ENCODE assay signal across 8 mouse cellular contexts in genomic region chr5:108448785-108449668, GRCm38 (mm10). TPM values are rescaled to one million over a fixed set of nuclear protein-coding genes. Genes with fewer than 3 reads are reported as not detected.
DNase-seq lines count a peak whose midpoint lies in the region; ATAC-seq and TF ChIP-seq lines count a peak whose summit lies in the region.

Mfsd7a (minus strand) TSS chr5:108448891.

- DNase-seq in spleen, adult 2 months (ENCODE audit: low read depth in 1 of 2, low spot score in 2 of 2), result no peak
- DNase-seq in spleen, adult 18-20 months, result no peak
- peak; percentile 85 for DNase-seq in kidney, postnatal 10 days
- DNase-seq in lung, postnatal 4 days, result peak; percentile 80 to 85
- peak; percentile 45 for DNase-seq in skeletal muscle tissue, adult 2 months (ENCODE audit: low read depth, low spot score)
- DNase-seq in frontal cortex, postnatal 14 days (ENCODE audit: low spot score in 2 of 2), result no peak

- H3K36me3 ChIP-seq in spleen, adult 2 months (ENCODE audit: control insufficient read depth, insufficient read depth, low read length), result no peaks in the 10 kb centered on the region
- no peaks in the 10 kb centered on the region for H3K36me3 ChIP-seq in erythroblast, embryonic 14.5 days (ENCODE audit: control insufficient read depth)
- no peaks in the 10 kb centered on the region for H3K36me3 ChIP-seq in heart, embryonic 14.5 days (ENCODE audit: control insufficient read depth, insufficient read depth, low read length)

- peak within 1 kb of the TSS; percentile 65 for H3K9ac ChIP-seq in heart, embryonic 14.5 days (ENCODE audit: low read length)

- TF ChIP-seq CTCF in spleen, adult 2 months (IDR thresholded peaks at IDR 0.05; ENCODE audit: extremely low read depth, insufficient read depth, insufficient read length, insufficient replicate concordance), result no peak

- peak; percentile 89 for ATAC-seq in heart, embryonic 14.5 days (ENCODE audit: insufficient number of reproducible peaks, insufficient read depth, low FRiP score, low read depth)

- peak within 1 kb of the TSS; percentile 10; the same call in 1 of the 2 replicates for H3K4me3 ChIP-seq in spleen, adult 2 months (ENCODE audit: extremely low read depth, insufficient read depth, insufficient read length)
- H3K4me3 ChIP-seq in erythroblast, embryonic 14.5 days (replicated peaks), result peak within 1 kb of the TSS; percentile 60
- H3K4me3 ChIP-seq in heart, embryonic 14.5 days (ENCODE audit: control insufficient read depth in 1 of 2, insufficient read depth in 1 of 2, low read depth in 1 of 2, low read length in 2 of 2), result peak within 1 kb of the TSS; percentile 43 to 45

- no peaks in the 10 kb centered on the region for H3K9me3 ChIP-seq in erythroblast, embryonic 14.5 days (ENCODE audit: control insufficient read depth, low read length)
- H3K9me3 ChIP-seq in heart, embryonic 14.5 days (ENCODE audit: control insufficient read depth, low read length), result no peaks in the 10 kb centered on the region

- WGBS in spleen, adult 2 months, result 27% methylated on average over 24 of the region's 24 CpGs
- WGBS in heart, embryonic 14.5 days, result 6% methylated on average over 24 of the region's 24 CpGs

- no peaks in the 10 kb centered on the region for H3K27me3 ChIP-seq in spleen, adult 2 months (ENCODE audit: control insufficient read depth, insufficient read depth, low read length)
- peaks cover 6% of the 10 kb centered on the region for H3K27me3 ChIP-seq in erythroblast, embryonic 14.5 days (ENCODE audit: control insufficient read depth)
- no peaks in the 10 kb centered on the region for H3K27me3 ChIP-seq in heart, embryonic 14.5 days (ENCODE audit: control insufficient read depth, insufficient read depth, low read length)

- TF ChIP-seq POLR2A in spleen, adult 2 months (IDR thresholded peaks at IDR 0.05; ENCODE audit: low read depth, low read length), result no peak

- H3K27ac ChIP-seq in spleen, adult 2 months (ENCODE audit: insufficient read depth, low read length), result no peak within 1 kb of the TSS
- H3K27ac ChIP-seq in heart, embryonic 14.5 days (replicated peaks in 1 of 2; ENCODE audit: control insufficient read depth in 1 of 2, insufficient read depth in 1 of 2, low read depth in 2 of 2, low read length in 2 of 2), result peak within 1 kb of the TSS; percentile 18 to 55

- H3K4me1 ChIP-seq in spleen, adult 2 months (ENCODE audit: control insufficient read depth, insufficient read depth, insufficient read length), result no peaks in the 10 kb centered on the region
- peaks cover 47% of the 10 kb centered on the region for H3K4me1 ChIP-seq in erythroblast, embryonic 14.5 days (ENCODE audit: control insufficient read depth)
- peaks cover 11 to 15% of the 10 kb centered on the region in 2 experiments for H3K4me1 ChIP-seq in heart, embryonic 14.5 days (ENCODE audit: control insufficient read depth in 2 of 2, insufficient read depth in 2 of 2, low read length in 2 of 2)

- H3K4me2 ChIP-seq in heart, embryonic 14.5 days (ENCODE audit: low read length), result peak within 1 kb of the TSS; percentile 74

RNA-seq across cellular contexts. Expression of gene Mfsd7a, which starts in this region (rescaled TPM):
- 3.7 and 3.8 TPM in 2 replicates for polyA plus RNA-seq in spleen, adult 2 months (2012; rRNA removed)
- not detected in 2 replicates for polyA plus RNA-seq in erythroblast, embryonic 14.5 days (2012)
- 0.08 and 0.15 TPM in 2 replicates for polyA plus RNA-seq in heart, embryonic 14.5 days (2014; fragmentation: Nextera tagmentation; extraction: Ambion mirVana)

Comparison
In these comparisons a context has a peak if more than half of its experiments do, and no peak if none do; other contexts are left out.
1. Peak in ATAC-seq, H3K4me3 ChIP-seq, H3K27ac ChIP-seq, H3K9ac ChIP-seq and H3K4me2 ChIP-seq in heart, embryonic 14.5 days; RNA of the gene not detected or under 1 TPM.
2. DNase-seq: peak in kidney, postnatal 10 days (single experiment), lung, postnatal 4 days (2 of 2) and skeletal muscle tissue, adult 2 months (single experiment); none in spleen, adult 2 months (0 of 2), spleen, adult 18-20 months (0 of 2) and frontal cortex, postnatal 14 days (0 of 2).
3. H3K4me3 ChIP-seq: peak in every context shown above with its lines; median percentile 60 in erythroblast, embryonic 14.5 days; 44 in heart, embryonic 14.5 days; 10 in spleen, adult 2 months.